Mouse (Mus musculus) left cerebral cortex, postnatal 14 days (tissue): ENCODE data around the gene 5730455P16Rik. TPM values are rescaled to one million over a fixed set of nuclear protein-coding genes. Genes with fewer than 3 reads are reported as not detected.
A peak's percentile ranks its signal among the peaks of the same experiment; 100 is the strongest.

ENCODE experiments used
- DNase-seq, 2 experiments: peaks; one replicate each; pipeline ENCODE4 v3.0.0; 2021 to 2022; ENCODE audit warnings: low spot score in 2 of 2, mixed read lengths in 1 of 2
- intact Hi-C: fragments of 180-260 bp; cut with DNase I; formaldehyde crosslinking; loops from one replicate; pipeline ENCODE4 v1.15.1; 2025
- total RNA-seq, 2 experiments: library from RNA; stranded (reverse); gene quantifications; 2 replicates each; pipeline ENCODE4 v1.2.3; 2021

Gene 5730455P16Rik
- total RNA-seq, 2 experiments from 2014 or later = 48.4 to 50.3 TPM

GRCm38 (mm10) chr11:80312049-80312448 lies 65.8 kb downstream of the 5730455P16Rik start:
- intact Hi-C loops = no loop called here
- no peak for DNase-seq

- DNase-seq = peak in 1 of 2 experiments; percentile 18
- intact Hi-C loops = no loop called here
Observed at GRCm38 (mm10) chr11:80311271-80311670, 66.6 kb downstream of the 5730455P16Rik start.

Other genes with a start within 250 kb of the 5730455P16Rik start
- gene Tefm, start 235.9 kb downstream of the 5730455P16Rik start, total RNA-seq = 10 to 100 TPM in 1 of 2 experiments, 1 to 10 TPM in 1; 8.8 to 11.1 TPM
- 10 to 100 TPM in 1 of 2 experiments, 1 to 10 TPM in 1; 8.3 to 10.2 TPM for gene Adap2, start 223.9 kb downstream of the 5730455P16Rik start, total RNA-seq
- gene Rnf135, start 194.2 kb downstream of the 5730455P16Rik start, total RNA-seq = 1 to 10 TPM; 2.9 to 4.3 TPM
- gene Rhot1, start 169.0 kb downstream of the 5730455P16Rik start, total RNA-seq = 10 to 100 TPM; 69.9 to 72.3 TPM
- 10 to 100 TPM; 30.3 to 31.9 TPM for gene Rhbdl3, start 77.1 kb downstream of the 5730455P16Rik start, total RNA-seq
- gene Zfp207, start 5.2 kb upstream of the 5730455P16Rik start, total RNA-seq = 100 to 1,000 TPM; 140 to 143 TPM
- gene Psmd11, start 50.6 kb upstream of the 5730455P16Rik start, total RNA-seq = 100 to 1,000 TPM in 1 of 2 experiments, 10 to 100 TPM in 1; 99.3 to 100 TPM
- 100 to 1,000 TPM; 359 to 367 TPM for gene Cdk5r1, start 99.0 kb upstream of the 5730455P16Rik start, total RNA-seq